Mouse (Mus musculus) hindbrain, embryonic 12.5 days (tissue): Measurements from ENCODE around the gene Eml3. TPM values are rescaled to one million over a fixed set of nuclear protein-coding genes. Genes with fewer than 3 reads are reported as not detected.

Experiments used
- ATAC-seq: fragments of 200-750 bp; cut with Nextera tagmentation; 2 replicates; pipeline ENCODE4 v1.8.0; 2017; ENCODE audit warnings: moderate TSS enrichment; ENCODE audit not compliant: low FRiP score
- H3K27ac ChIP-seq: fragments of 300-500 bp; sonication (generic); 2 replicates; pipeline ENCODE4 v1.5.1; 2016; ENCODE audit warnings: mild to moderate bottlenecking
- H3K27me3 ChIP-seq: fragments of 300-500 bp; sonication (generic); 2 replicates; pipeline ENCODE4 v1.6.1; 2016; ENCODE audit warnings: mild to moderate bottlenecking
- H3K36me3 ChIP-seq: fragments of 300-500 bp; sonication (generic); 2 replicates; pipeline ENCODE4 v1.6.1; 2016; ENCODE audit warnings: mild to moderate bottlenecking
- H3K4me1 ChIP-seq: fragments of 300-500 bp; sonication (generic); 2 replicates; pipeline ENCODE4 v1.6.1; 2016
- H3K4me2 ChIP-seq: fragments of 300-500 bp; sonication (generic); replicated peaks from 2 replicates; pipeline ENCODE4 v1.6.1; 2016; ENCODE audit warnings: mild to moderate bottlenecking
- H3K4me3 ChIP-seq: fragments of 300-500 bp; sonication (generic); 2 replicates; pipeline ENCODE4 v1.5.1; 2016; ENCODE audit warnings: mild to moderate bottlenecking
- H3K9ac ChIP-seq: fragments of 300-500 bp; sonication (generic); 2 replicates; pipeline ENCODE4 v1.6.1; 2016; ENCODE audit warnings: mild to moderate bottlenecking, moderate library complexity
- H3K9me3 ChIP-seq: fragments of 300-500 bp; sonication (generic); replicated peaks from 2 replicates; pipeline ENCODE4 v1.6.1; 2016; ENCODE audit warnings: mild to moderate bottlenecking
- WGBS: fragments of 180-500 bp; shearing (Covaris S2); methylation state at CpG from one replicate; pipeline ENCODE4 v1.1.7; 2016; 5-methylcytosine and 5-hydroxymethylcytosine counted together
- microRNA-seq: library from miRNA; unstranded; fragments of <30 nt; microRNA quantifications from one replicate; pipeline ENCODE4, GENCODE M21; 2017
- polyA plus RNA-seq: library from polyadenylated mRNA; unstranded; fragments of >200 nt; fragmentation: Nextera tagmentation; extraction: Ambion mirVana; gene quantifications from 2 replicates; pipeline ENCODE4 v1.2.1, GENCODE M21; 2016

The Eml3 gene
- polyA plus RNA-seq, 1 experiment from 2014 or later, result 17.0 TPM

- 0 out of 2 replicates have a peak overlapping the region, but pooled peaks have one; percentile 64 for H3K27ac ChIP-seq
- H3K9ac ChIP-seq, result no peak overlapping the region
- peaks cover 10% of the 10 kb centered on the region for H3K27me3 ChIP-seq
- no peaks in the 10 kb centered on the region for H3K9me3 ChIP-seq
- no peak for ATAC-seq
- H3K4me3 ChIP-seq, result no peak overlapping the region
- WGBS, result 45% methylated on average over 4 of the region's 4 CpGs
- H3K4me1 ChIP-seq, result peaks cover 34% of the 10 kb centered on the region
- H3K36me3 ChIP-seq, result peaks cover 28% of the 10 kb centered on the region
- no peak overlapping the region for H3K4me2 ChIP-seq
These were observed 53.8 kb downstream of the Eml3 start for GRCm38 (mm10) chr19:8983150-8983650.

DNA sequence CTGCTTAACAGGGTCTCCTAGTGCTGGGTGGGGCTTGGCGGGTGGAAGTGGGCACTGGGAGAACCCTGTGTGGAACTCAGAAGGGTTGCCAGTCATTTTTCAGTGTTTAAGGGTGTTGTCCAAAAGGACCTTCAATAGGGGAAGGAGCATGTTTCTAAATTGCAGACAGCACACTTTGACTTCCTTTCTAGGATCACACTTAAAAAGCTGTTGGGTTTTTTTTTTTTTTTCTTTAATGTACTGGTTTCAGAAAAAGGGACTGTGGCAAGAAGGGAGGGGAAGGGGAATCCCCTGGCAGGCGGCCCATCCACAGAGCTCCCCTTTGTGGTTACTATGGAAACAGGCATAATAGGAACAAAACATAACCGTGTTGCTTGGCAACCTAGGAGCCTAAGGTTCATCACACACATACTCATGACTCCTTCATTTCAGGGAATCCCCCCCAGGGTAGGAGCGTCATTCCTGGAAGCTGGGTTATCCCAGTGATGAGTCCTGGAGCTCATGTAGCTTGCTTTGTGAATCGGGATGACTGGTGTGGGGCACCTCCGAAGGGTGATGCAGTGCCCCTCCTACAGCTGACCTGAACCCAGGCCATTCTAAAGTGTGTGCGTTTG is 55.0 kb downstream of the Eml3 start:
- H3K4me2 ChIP-seq, result peak overlapping the region; percentile 38
- H3K4me1 ChIP-seq, result peaks cover 46% of the 10 kb centered on the region
- H3K9ac ChIP-seq, result no peak overlapping the region; the same call in 1 of the 2 replicates
- H3K9me3 ChIP-seq, result no peaks in the 10 kb centered on the region
- no peak overlapping the region for H3K4me3 ChIP-seq
- WGBS, result 6% methylated on average over 7 of the region's 7 CpGs
- peaks cover 16% of the 10 kb centered on the region for H3K36me3 ChIP-seq
- H3K27me3 ChIP-seq, result peaks cover 22% of the 10 kb centered on the region
- H3K27ac ChIP-seq, result peak overlapping the region; percentile 64
- peak; percentile 83 for ATAC-seq

DNA sequence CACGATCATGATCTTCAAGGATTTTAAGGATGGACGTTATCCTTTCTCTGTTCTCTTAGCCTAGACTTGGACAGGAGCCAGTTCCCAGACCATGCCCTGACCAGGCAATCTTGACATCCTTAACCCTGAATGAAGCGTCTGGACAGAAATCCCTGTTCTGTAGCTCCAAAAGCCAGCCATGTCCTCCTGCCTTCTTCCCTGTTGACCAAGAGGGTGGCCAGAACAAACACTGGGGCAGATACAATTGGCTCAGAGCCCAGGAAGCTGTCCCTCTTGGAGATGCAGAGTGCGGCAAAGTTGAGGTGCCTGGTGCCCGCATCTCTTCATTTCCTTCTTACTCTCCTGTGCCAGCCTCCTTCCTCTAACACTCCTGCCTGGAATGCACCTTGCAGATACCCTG is 56.5 kb downstream of the Eml3 start:
- Histone ChIP-seq H3K4me1 (peaks cover 61% of the 10 kb centered on the region), H3K9me3 (no peaks in the 10 kb centered on the region), H3K27ac (no peak overlapping the region), H3K27me3 (peaks cover 37% of the 10 kb centered on the region), H3K4me2 (no peak overlapping the region), H3K36me3 (peaks cover 3% of the 10 kb centered on the region; the same call in 1 of the 2 replicates), H3K4me3 (no peak overlapping the region), H3K9ac (no peak overlapping the region)
- no peak for ATAC-seq
- WGBS, result 73% methylated on average over 5 of the region's 5 CpGs

GRCm38 (mm10) chr19:8987816-8988215 is 58.5 kb downstream of the Eml3 start:
- ATAC-seq, result no peak
- Histone ChIP-seq H3K27me3 (peaks cover 47% of the 10 kb centered on the region), H3K4me2 (no peak overlapping the region), H3K9ac (no peak overlapping the region), H3K27ac (no peak overlapping the region), H3K4me1 (peaks cover 61% of the 10 kb centered on the region), H3K4me3 (no peak overlapping the region), H3K9me3 (no peaks in the 10 kb centered on the region), H3K36me3 (no peaks in the 10 kb centered on the region)
- 58% methylated on average over 2 of the region's 2 CpGs for WGBS

GRCm38 (mm10) chr19:8988346-8989065 is 59.2 kb downstream of the Eml3 start:
- Histone ChIP-seq H3K4me3 (peak overlapping the region; percentile 49), H3K27me3 (peaks cover 47% of the 10 kb centered on the region), H3K27ac (no peak overlapping the region), H3K4me1 (peaks cover 56% of the 10 kb centered on the region), H3K4me2 (peak overlapping the region; percentile 92), H3K36me3 (no peaks in the 10 kb centered on the region), H3K9ac (peak overlapping the region; percentile 71), H3K9me3 (no peaks in the 10 kb centered on the region)
- ATAC-seq, result no peak
- WGBS, result 14% methylated on average over 15 of the region's 15 CpGs

GRCm38 (mm10) chr19:8989066-8989566 is 59.8 kb downstream of the Eml3 start, which contains the start of gene Ahnak:
Ahnak (plus strand) TSS chr19:8989284.
- Histone ChIP-seq H3K4me1 (peaks cover 50% of the 10 kb centered on the region), H3K4me2 (peak within 1 kb of the TSS; percentile 92), H3K9ac (peak within 1 kb of the TSS; percentile 71), H3K27ac (peak within 1 kb of the TSS; percentile 52; the same call in 1 of the 2 replicates), H3K9me3 (no peaks in the 10 kb centered on the region), H3K36me3 (no peaks in the 10 kb centered on the region), H3K4me3 (peak within 1 kb of the TSS; percentile 49), H3K27me3 (peaks cover 47% of the 10 kb centered on the region)
- peak; percentile 24 for ATAC-seq
- under 1% methylated on average over 38 of the region's 42 CpGs for WGBS

DNA sequence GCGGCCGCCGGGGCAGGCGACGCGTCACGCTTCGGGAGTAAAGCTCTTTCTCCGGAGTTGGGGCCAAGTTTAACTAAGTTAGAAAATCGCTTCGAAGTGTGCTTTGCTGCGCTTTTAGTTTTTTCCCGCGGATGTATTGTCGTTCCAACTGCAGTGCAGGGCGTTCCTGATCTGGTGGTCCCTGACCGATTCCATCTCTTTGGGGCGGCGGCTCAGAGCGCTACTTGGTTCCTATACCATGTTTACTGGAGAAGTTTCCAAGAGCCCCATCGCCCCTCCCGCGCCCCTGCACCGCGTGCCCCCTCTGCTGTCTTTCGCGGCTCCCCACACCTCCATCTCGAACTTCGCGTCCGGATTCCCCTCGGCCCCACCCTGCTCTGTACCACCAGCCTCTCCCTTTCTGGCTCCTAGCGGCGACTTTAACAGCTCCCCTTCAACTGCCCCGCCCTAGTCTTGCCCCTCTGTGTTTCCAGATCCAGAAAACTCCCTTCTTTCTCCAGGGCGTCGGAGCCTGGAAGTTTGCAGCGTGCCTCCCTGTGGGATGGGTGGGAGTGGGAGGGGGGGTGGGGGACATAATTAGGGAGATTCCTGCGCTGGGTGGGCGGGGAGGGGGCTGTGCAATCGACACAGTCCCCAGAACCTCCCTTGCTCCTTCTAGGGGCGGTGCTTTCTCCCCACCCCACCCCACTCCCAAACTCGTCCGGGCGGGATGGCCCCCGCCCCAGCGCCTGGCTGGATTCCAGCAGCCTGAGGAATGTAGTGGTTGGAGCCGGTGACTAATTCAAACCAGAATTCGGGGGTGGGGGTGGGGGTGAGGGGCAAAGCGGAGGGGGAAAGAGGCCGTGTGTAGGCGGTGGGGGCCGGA is 60.4 kb downstream of the Eml3 start:
- H3K4me3 ChIP-seq, result peak overlapping the region; percentile 49
- peak; percentile 67 for ATAC-seq
- peak overlapping the region; percentile 71 for H3K9ac ChIP-seq
- peaks cover 47% of the 10 kb centered on the region for H3K27me3 ChIP-seq
- H3K36me3 ChIP-seq, result no peaks in the 10 kb centered on the region
- H3K4me2 ChIP-seq, result peak overlapping the region; percentile 92
- H3K27ac ChIP-seq, result peak overlapping the region; percentile 52; the same call in 1 of the 2 replicates
- WGBS, result under 1% methylated on average over 49 of the region's 53 CpGs
- H3K9me3 ChIP-seq, result no peaks in the 10 kb centered on the region
- H3K4me1 ChIP-seq, result peaks cover 43% of the 10 kb centered on the region

DNA sequence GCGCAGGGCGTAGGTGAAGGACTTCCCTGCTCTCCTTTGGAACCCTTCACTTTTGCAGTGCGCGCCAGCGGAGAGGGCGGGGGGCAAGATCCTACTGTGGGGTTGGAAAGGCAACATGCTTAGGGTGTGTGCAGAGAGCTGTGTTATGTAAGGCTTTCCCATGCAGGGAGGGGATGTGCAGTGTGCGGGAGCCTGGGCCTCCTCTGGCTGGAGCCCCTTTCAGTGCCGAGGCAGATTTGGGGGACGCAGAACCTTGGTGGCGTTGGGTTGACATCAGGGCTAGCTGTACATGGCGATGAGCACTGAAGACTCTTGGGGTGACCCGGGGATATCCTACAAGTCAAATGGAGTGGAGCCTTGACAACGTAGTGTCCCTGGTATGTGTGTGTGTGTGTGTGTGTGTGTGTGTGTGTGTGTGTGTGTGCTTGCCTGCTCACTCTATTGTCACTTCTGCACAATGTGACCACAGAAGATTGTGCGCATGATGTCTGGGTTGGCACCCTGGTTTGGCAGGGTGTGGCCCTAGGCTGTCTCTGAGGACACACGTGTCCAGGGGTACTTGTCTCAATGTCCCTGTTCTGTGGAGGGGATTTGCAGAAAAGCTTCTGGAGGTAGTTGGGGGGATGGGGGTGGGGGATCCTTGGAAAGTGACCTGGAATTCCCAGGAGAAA is 61.2 kb downstream of the Eml3 start:
- peak; percentile 55; the same call in 1 of the 2 replicates for ATAC-seq
- peaks cover 47% of the 10 kb centered on the region for H3K27me3 ChIP-seq
- no peaks in the 10 kb centered on the region for H3K36me3 ChIP-seq
- WGBS, result 15% methylated on average over 15 of the region's 15 CpGs
- peak overlapping the region; percentile 49 for H3K4me3 ChIP-seq
- peak overlapping the region; percentile 71; the same call in 1 of the 2 replicates for H3K9ac ChIP-seq
- H3K4me1 ChIP-seq, result peaks cover 36% of the 10 kb centered on the region
- H3K9me3 ChIP-seq, result no peaks in the 10 kb centered on the region
- no peak overlapping the region for H3K27ac ChIP-seq
- peak overlapping the region; percentile 92 for H3K4me2 ChIP-seq

Small RNA genes within 50 kb of the gene (microRNA-seq; reads per million reads assigned to microRNA genes)
- gene Mir5136, result not detected

Other genes starting within 250 kb of the Eml3 start
- 126 and 127 TPM in 2 replicates for gene Slc3a2, start 206.2 kb upstream of the Eml3 start, polyA plus RNA-seq
- gene Wdr74, start 193.7 kb upstream of the Eml3 start, polyA plus RNA-seq, result 72.6 and 73.3 TPM in 2 replicates
- gene 1700092M07Rik, start 188.8 kb upstream of the Eml3 start, polyA plus RNA-seq, result 2.4 and 4.5 TPM in 2 replicates
- 128 and 132 TPM in 2 replicates for gene Stx5a, start 188.1 kb upstream of the Eml3 start, polyA plus RNA-seq
- gene Nxf1, start 172.5 kb upstream of the Eml3 start, polyA plus RNA-seq, result 190 and 196 TPM in 2 replicates
- gene Tmem223, start 158.6 kb upstream of the Eml3 start, polyA plus RNA-seq, result 189 and 213 TPM in 2 replicates
- gene Tmem179b, start 155.1 kb upstream of the Eml3 start, polyA plus RNA-seq, result 36.9 and 39.7 TPM in 2 replicates
- gene Taf6l, start 143.1 kb upstream of the Eml3 start, polyA plus RNA-seq, result 31.8 and 32.4 TPM in 2 replicates
- gene Polr2g, start 131.0 kb upstream of the Eml3 start, polyA plus RNA-seq, result 146 and 149 TPM in 2 replicates
- gene Zbtb3, start 127.0 kb upstream of the Eml3 start, polyA plus RNA-seq, result 6.5 and 7.4 TPM in 2 replicates
- 55.6 and 61.4 TPM in 2 replicates for gene Ttc9c, start 110.2 kb upstream of the Eml3 start, polyA plus RNA-seq
- gene Hnrnpul2, start 109.5 kb upstream of the Eml3 start, polyA plus RNA-seq, result 6.2 and 6.8 TPM in 2 replicates
- not detected in 2 replicates for gene AC129217.1, start 99.8 kb upstream of the Eml3 start, polyA plus RNA-seq
- 65.8 and 66.1 TPM in 2 replicates for gene Bscl2, start 92.1 kb upstream of the Eml3 start, polyA plus RNA-seq
- 171 and 176 TPM in 2 replicates for gene Gng3, start 90.4 kb upstream of the Eml3 start, polyA plus RNA-seq
- 0.49 and 0.82 TPM in 2 replicates for gene Lrrn4cl, start 78.8 kb upstream of the Eml3 start, polyA plus RNA-seq
- 166 and 175 TPM in 2 replicates for gene Ubxn1, start 58.1 kb upstream of the Eml3 start, polyA plus RNA-seq
- gene Uqcc3, start 48.6 kb upstream of the Eml3 start, polyA plus RNA-seq, result 62.1 and 64.7 TPM in 2 replicates
- gene Lbhd1, start 45.8 kb upstream of the Eml3 start, polyA plus RNA-seq, result 69.0 and 69.5 TPM in 2 replicates
- gene Gm49403, start 45.6 kb upstream of the Eml3 start, polyA plus RNA-seq, result not detected in 2 replicates
- gene 1810009A15Rik, start 40.7 kb upstream of the Eml3 start, polyA plus RNA-seq, result 74.3 and 87.4 TPM in 2 replicates
- gene Gm49416, start 40.6 kb upstream of the Eml3 start, polyA plus RNA-seq, result not detected in 2 replicates
- gene Ints5, start 36.5 kb upstream of the Eml3 start, polyA plus RNA-seq, result 43.4 and 45.2 TPM in 2 replicates
- 114 and 118 TPM in 2 replicates for gene Ganab, start 31.5 kb upstream of the Eml3 start, polyA plus RNA-seq
- gene B3gat3, start 9.2 kb upstream of the Eml3 start, polyA plus RNA-seq, result 79.6 and 82.8 TPM in 2 replicates
- gene Rom1, start 196 bp upstream of the Eml3 start, polyA plus RNA-seq, result 1.8 and 3.2 TPM in 2 replicates
- gene Mta2, start 12.3 kb downstream of the Eml3 start, polyA plus RNA-seq, result 174 and 185 TPM in 2 replicates
- gene Tut1, start 24.3 kb downstream of the Eml3 start, polyA plus RNA-seq, result 32.3 and 35.7 TPM in 2 replicates
- gene Eef1g, start 37.5 kb downstream of the Eml3 start, polyA plus RNA-seq, result 352 and 372 TPM in 2 replicates
- gene Ahnak, start 59.7 kb downstream of the Eml3 start, polyA plus RNA-seq, result 12.7 and 15.4 TPM in 2 replicates
- not detected in 2 replicates for gene Scgb1a1, start 158.4 kb downstream of the Eml3 start, polyA plus RNA-seq
- gene Asrgl1, start 206.1 kb downstream of the Eml3 start, polyA plus RNA-seq, result 16.8 and 18.0 TPM in 2 replicates